Comparison of ENCODE assay signal across 8 mouse cellular contexts in the genomic region with DNA sequence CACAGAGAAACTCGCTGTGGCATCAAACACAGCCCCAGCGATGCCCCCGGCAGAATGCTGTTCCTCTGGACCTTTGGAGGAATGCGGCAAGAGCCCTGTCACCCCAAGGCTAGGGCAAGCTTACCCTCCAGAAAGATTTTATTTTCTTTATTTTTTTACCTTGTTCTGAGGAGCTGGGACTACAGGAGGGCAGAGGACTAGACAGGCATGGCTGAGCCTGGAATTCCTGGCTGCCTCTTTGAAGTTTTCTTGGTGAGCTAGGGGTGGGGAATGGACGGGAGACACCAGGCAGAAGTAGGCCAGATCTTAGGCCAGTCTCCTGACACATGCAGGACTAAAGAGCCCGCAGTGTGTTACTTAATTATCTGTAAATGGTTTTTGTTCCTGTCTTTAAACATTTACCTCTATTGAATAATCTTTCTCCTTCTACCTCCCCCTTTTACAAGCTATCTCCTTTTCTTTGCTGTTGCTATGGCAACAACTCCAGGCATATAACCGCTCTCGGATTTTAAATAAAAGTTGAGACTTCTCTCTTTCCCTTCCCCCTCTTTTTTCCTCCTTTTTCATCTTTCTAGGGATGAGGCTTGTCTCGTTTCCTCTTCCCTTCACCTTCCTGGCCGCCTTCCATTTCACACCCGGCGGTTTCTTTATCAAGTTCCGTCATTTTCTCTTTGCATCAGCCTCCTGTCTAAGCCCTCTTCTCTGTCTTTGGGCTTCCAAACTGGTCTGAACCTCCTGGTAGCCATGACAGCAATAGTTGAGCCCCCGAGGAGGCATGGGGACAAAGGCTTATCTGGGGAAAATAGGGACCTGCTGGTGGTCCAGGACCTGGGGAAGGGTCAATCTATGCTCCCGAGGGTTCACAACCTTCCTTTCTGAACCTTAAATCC. TPM values are rescaled to one million over a fixed set of nuclear protein-coding genes. Genes with fewer than 3 reads are reported as not detected.
DNase-seq lines count a peak whose midpoint lies in the region; ATAC-seq and TF ChIP-seq lines count a peak whose summit lies in the region.
"Had no signal": no experiment of that assay in that cellular context is flagged by ENCODE, and none has a peak within 500 bp of the region (broad histone marks: within the 10 kb centered on the region; RNA-seq: fewer than 3 reads in every experiment).

No protein-coding gene starts in this region.

- peak overlapping the region; percentile 68 for H3K27ac ChIP-seq in lung, embryonic 14.5 days (ENCODE audit: low read depth)
- H3K27ac ChIP-seq in embryonic fibroblast, embryonic 13.5 days (ENCODE audit: insufficient read depth, low read length): peak overlapping the region; percentile 100
- peak overlapping the region; percentile 65; the same call in 1 of the 2 replicates for H3K27ac ChIP-seq in hindbrain, postnatal 0 days
- peak overlapping the region; percentile 36; the same call in 1 of the 2 replicates for H3K27ac ChIP-seq in olfactory bulb, adult 2 months (ENCODE audit: insufficient read depth, low read depth, low read length)

- H3K9me3 ChIP-seq in lung, embryonic 14.5 days (ENCODE audit: low read depth, low read length): no peaks in the 10 kb centered on the region
- no peaks in the 10 kb centered on the region for H3K9me3 ChIP-seq in hindbrain, postnatal 0 days (ENCODE audit: low read length)

- DNase-seq in lung, embryonic 14.5 days: peak; percentile 30
- no peak for DNase-seq in lung, adult 18-20 months
- DNase-seq in hindbrain, postnatal 0 days (ENCODE audit: low spot score): peak; percentile 65
- DNase-seq in thymus, postnatal 4 days: no peak
- no peak for DNase-seq in kidney, postnatal 25 days
- DNase-seq: layer of hippocampus, postnatal 36 days had no signal

- H3K9ac ChIP-seq in lung, embryonic 14.5 days: no peak overlapping the region; the same call in 1 of the 2 replicates
- no peak overlapping the region for H3K9ac ChIP-seq in hindbrain, postnatal 0 days (replicated peaks; ENCODE audit: low read length)

- H3K36me3 ChIP-seq in lung, embryonic 14.5 days (ENCODE audit: insufficient read depth): 0 out of 2 replicates have a peak, but pooled peaks cover 3% of the 10 kb centered on the region
- no peaks in the 10 kb centered on the region for H3K36me3 ChIP-seq in hindbrain, postnatal 0 days (ENCODE audit: insufficient read depth, low read length)

- H3K4me3 ChIP-seq in lung, embryonic 14.5 days (ENCODE audit: low read depth, low read length): no peak overlapping the region
- H3K4me3 ChIP-seq in embryonic fibroblast, embryonic 13.5 days (ENCODE audit: insufficient read depth, low read length): no peak overlapping the region
- no peak overlapping the region for H3K4me3 ChIP-seq in hindbrain, postnatal 0 days (ENCODE audit: low read length)
- no peak overlapping the region for H3K4me3 ChIP-seq in olfactory bulb, adult 2 months (ENCODE audit: insufficient read depth, low read depth, low read length)

- ATAC-seq in lung, embryonic 14.5 days (ENCODE audit: insufficient read depth): no peak
- ATAC-seq in hindbrain, postnatal 0 days: no peak

- TF ChIP-seq POLR2A in embryonic fibroblast, embryonic 13.5 days (IDR thresholded peaks at IDR 0.05; ENCODE audit: low read depth, low read length): no peak
- no peak for TF ChIP-seq POLR2A in olfactory bulb, adult 2 months (IDR thresholded peaks at IDR 0.05; ENCODE audit: insufficient read depth, low read depth, low read length)

- H3K4me2 ChIP-seq in lung, embryonic 14.5 days: no peak overlapping the region
- peak overlapping the region; percentile 14; the same call in 1 of the 2 replicates for H3K4me2 ChIP-seq in hindbrain, postnatal 0 days (ENCODE audit: low read depth, low read length)

- no peaks in the 10 kb centered on the region for H3K27me3 ChIP-seq in lung, embryonic 14.5 days (ENCODE audit: insufficient read depth, low read length)
- no peaks in the 10 kb centered on the region for H3K27me3 ChIP-seq in hindbrain, postnatal 0 days (ENCODE audit: insufficient read depth, low read length)

- H3K4me1 ChIP-seq in lung, embryonic 14.5 days (ENCODE audit: insufficient read depth): peaks cover 71% of the 10 kb centered on the region
- peaks cover 60% of the 10 kb centered on the region for H3K4me1 ChIP-seq in embryonic fibroblast, embryonic 13.5 days (ENCODE audit: control insufficient read depth, insufficient read depth, low read length)
- peaks cover 48% of the 10 kb centered on the region for H3K4me1 ChIP-seq in hindbrain, postnatal 0 days (ENCODE audit: insufficient read depth, low read length)
- H3K4me1 ChIP-seq in olfactory bulb, adult 2 months (ENCODE audit: control insufficient read depth, insufficient read depth, low read length): peaks cover 30% of the 10 kb centered on the region

- TF ChIP-seq CTCF in lung, embryonic 14.5 days (IDR thresholded peaks at IDR 0.05; ENCODE audit: low read depth): no peak
- no peak for TF ChIP-seq CTCF in embryonic fibroblast, embryonic 13.5 days (IDR thresholded peaks at IDR 0.05; ENCODE audit: borderline replicate concordance, insufficient read depth, low read length)
- no peak for TF ChIP-seq CTCF in hindbrain, postnatal 0 days (IDR thresholded peaks at IDR 0.05; ENCODE audit: low read depth)
- no peak for TF ChIP-seq CTCF in olfactory bulb, adult 2 months (IDR thresholded peaks at IDR 0.05; ENCODE audit: insufficient read depth, low read depth, low read length)

- WGBS in lung, embryonic 14.5 days: 37% methylated on average over 15 of the region's 15 CpGs
- WGBS in hindbrain, postnatal 0 days: 22% methylated on average over 15 of the region's 15 CpGs
- 46% methylated on average over 15 of the region's 15 CpGs for WGBS in olfactory bulb, adult 2 months

RNA-seq across cellular contexts. Expression of a gene that starts 19.9 kb away (rescaled TPM):
- polyA plus RNA-seq in lung, embryonic 14.5 days (2014; fragmentation: Nextera tagmentation; extraction: Ambion mirVana): 12.7 and 12.8 TPM in 2 replicates
- polyA plus RNA-seq in embryonic fibroblast, embryonic 13.5 days (2011; ENCODE audit: insufficient read length, low read depth, missing spikeins): 89.7 and 101 TPM in 2 replicates
- total RNA-seq in hindbrain, postnatal 0 days (2014; rRNA removed): 7.2 and 11.3 TPM in 2 replicates
- polyA plus RNA-seq in hindbrain, postnatal 0 days (2015; fragmentation: Nextera tagmentation; extraction: Ambion mirVana): 2.9 and 3.2 TPM in 2 replicates
- polyA plus RNA-seq in olfactory bulb, adult 2 months (2012; ENCODE audit: insufficient read depth, insufficient read length, low replicate concordance, missing spikeins): not detected in 2 replicates

Comparison
In these comparisons a context has a peak if more than half of its experiments do, and no peak if none do; other contexts are left out.
1. DNase-seq: peak in lung, embryonic 14.5 days (single experiment) and hindbrain, postnatal 0 days (single experiment); none in lung, adult 18-20 months (0 of 2), thymus, postnatal 4 days (single experiment) and kidney, postnatal 25 days (0 of 2).
2. H3K27ac ChIP-seq: peak in every context shown above with its lines; median percentile 100 in embryonic fibroblast, embryonic 13.5 days; 68 in lung, embryonic 14.5 days; 65 in hindbrain, postnatal 0 days; 36 in olfactory bulb, adult 2 months.